In the genomic region with DNA sequence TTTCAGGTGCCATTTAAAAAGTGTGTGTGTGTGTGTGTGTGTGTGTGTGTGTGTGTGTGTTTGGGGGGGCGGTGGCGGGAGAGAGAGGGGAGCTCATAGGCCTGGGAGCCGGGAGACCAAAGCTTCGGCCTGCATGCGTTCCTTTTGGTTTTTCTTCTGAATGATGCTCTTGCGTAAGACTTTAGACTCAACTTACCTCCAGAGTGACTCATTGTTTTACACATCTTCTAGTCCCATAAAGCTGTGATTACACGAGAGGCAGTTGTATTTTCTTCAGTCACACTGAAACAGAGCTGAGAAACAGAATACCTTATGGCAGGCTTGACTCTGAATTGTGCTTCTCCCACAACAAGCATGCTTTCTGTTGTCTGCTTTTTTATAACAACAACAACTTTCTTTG, we compare ENCODE assay signal across 24 mouse cellular contexts. TPM values are rescaled to one million over a fixed set of nuclear protein-coding genes. Genes with fewer than 3 reads are reported as not detected.
DNase-seq lines count a peak whose midpoint lies in the region; ATAC-seq and TF ChIP-seq lines count a peak whose summit lies in the region.
"Had no signal": no experiment of that assay in that cellular context is flagged by ENCODE, and none has a peak within 500 bp of the region (broad histone marks: within the 10 kb centered on the region; RNA-seq: fewer than 3 reads in every experiment).

No protein-coding gene starts in this region.

- TF ChIP-seq CTCF in kidney, postnatal 0 days (IDR thresholded peaks at IDR 0.05; ENCODE audit: low read depth), result no peak

- no peak for ATAC-seq in kidney, postnatal 0 days (replicated peaks; ENCODE audit: low FRiP score, low read depth)
- no peak for ATAC-seq in kidney, embryonic 14.5 days (ENCODE audit: low FRiP score, low TSS enrichment)
- peak; percentile 31 for ATAC-seq in granulocyte monocyte progenitor cell, adult 5-6 weeks (replicated peaks; ENCODE audit: poor library complexity, severe bottlenecking)
- ATAC-seq in midbrain, embryonic 15.5 days (replicated peaks), result no peak
- ATAC-seq: hindbrain, embryonic 16.5 days; Patski had no signal

- H3K4me2 ChIP-seq in kidney, postnatal 0 days (ENCODE audit: low read length), result no peak overlapping the region
- no peak overlapping the region for H3K4me2 ChIP-seq in kidney, embryonic 14.5 days (replicated peaks; ENCODE audit: low read depth, low read length)
- H3K4me2 ChIP-seq in midbrain, embryonic 15.5 days, result no peak overlapping the region
- H3K4me2 ChIP-seq: embryonic facial prominence, embryonic 12.5 days; kidney, embryonic 15.5 days; lung, embryonic 14.5 days; neural tube, embryonic 13.5 days had no signal

- H3K4me3 ChIP-seq in kidney, postnatal 0 days (replicated peaks; ENCODE audit: low read depth, low read length), result no peak overlapping the region
- no peak overlapping the region for H3K4me3 ChIP-seq in kidney, embryonic 14.5 days (ENCODE audit: low read length)
- H3K4me3 ChIP-seq in midbrain, embryonic 15.5 days, result no peak overlapping the region
- H3K4me3 ChIP-seq: embryonic facial prominence, embryonic 12.5 days; heart, embryonic 13.5 days; kidney, embryonic 15.5 days; neural tube, embryonic 13.5 days had no signal

- 0 out of 2 replicates have a peak overlapping the region, but pooled peaks have one; percentile 6 for H3K27ac ChIP-seq in kidney, postnatal 0 days
- no peak overlapping the region for H3K27ac ChIP-seq in kidney, embryonic 14.5 days (ENCODE audit: low read depth, low read length)
- H3K27ac ChIP-seq in midbrain, embryonic 15.5 days, result no peak overlapping the region
- H3K27ac ChIP-seq: embryonic facial prominence, embryonic 12.5 days; kidney, embryonic 15.5 days; neural tube, embryonic 13.5 days had no signal

- WGBS in kidney, postnatal 0 days, result 87% methylated on average over 7 of the region's 7 CpGs
- 85% methylated on average over 7 of the region's 7 CpGs for WGBS in kidney, embryonic 14.5 days
- WGBS in midbrain, embryonic 15.5 days, result 88% methylated on average over 7 of the region's 7 CpGs

- peaks cover 12% of the 10 kb centered on the region; the same call in 1 of the 2 replicates for H3K4me1 ChIP-seq in kidney, postnatal 0 days (replicated peaks; ENCODE audit: insufficient read depth, low read length)
- H3K4me1 ChIP-seq in kidney, embryonic 14.5 days (ENCODE audit: control insufficient read depth, insufficient read depth, low read length), result peaks cover 23% of the 10 kb centered on the region
- peaks cover 12% of the 10 kb centered on the region for H3K4me1 ChIP-seq in midbrain, embryonic 15.5 days

- H3K36me3 ChIP-seq in kidney, postnatal 0 days (ENCODE audit: insufficient read depth, low read length), result no peaks in the 10 kb centered on the region
- peaks cover 23% of the 10 kb centered on the region; the same call in 1 of the 2 replicates for H3K36me3 ChIP-seq in kidney, embryonic 14.5 days (ENCODE audit: control insufficient read depth, insufficient read depth, low read length)
- 0 out of 2 replicates have a peak, but pooled peaks cover 2% of the 10 kb centered on the region for H3K36me3 ChIP-seq in splenic B cell, adult 2 months (ENCODE audit: control insufficient read depth, insufficient read depth, low read length, poor library complexity, severe bottlenecking)
- H3K36me3 ChIP-seq in midbrain, embryonic 15.5 days (replicated peaks), result no peaks in the 10 kb centered on the region

- no peaks in the 10 kb centered on the region for H3K27me3 ChIP-seq in kidney, postnatal 0 days (ENCODE audit: insufficient read depth, low read length)
- H3K27me3 ChIP-seq in kidney, embryonic 14.5 days (ENCODE audit: control insufficient read depth, insufficient read depth, low read length), result no peaks in the 10 kb centered on the region
- H3K27me3 ChIP-seq in splenic B cell, adult 2 months (ENCODE audit: control insufficient read depth, insufficient read depth, low read length, poor library complexity, severe bottlenecking), result no peaks in the 10 kb centered on the region
- no peaks in the 10 kb centered on the region for H3K27me3 ChIP-seq in midbrain, embryonic 15.5 days (replicated peaks)
- H3K27me3 ChIP-seq: embryonic facial prominence, embryonic 12.5 days; heart, embryonic 13.5 days; kidney, embryonic 15.5 days; neural tube, embryonic 13.5 days; Patski had no signal

- no peak overlapping the region for H3K9ac ChIP-seq in kidney, postnatal 0 days (ENCODE audit: low read depth, low read length)
- H3K9ac ChIP-seq in kidney, embryonic 14.5 days (ENCODE audit: low read depth, low read length), result no peak overlapping the region
- no peak overlapping the region for H3K9ac ChIP-seq in midbrain, embryonic 15.5 days
- H3K9ac ChIP-seq: embryonic facial prominence, embryonic 12.5 days; heart, embryonic 13.5 days; kidney, embryonic 15.5 days; lung, embryonic 14.5 days; neural tube, embryonic 13.5 days had no signal

- no peak for DNase-seq in kidney, postnatal 0 days (ENCODE audit: low spot score)
- DNase-seq in CD4-positive helper T cell, adult 2 months (ENCODE audit: low read depth, low spot score), result peak; percentile 52
- DNase-seq in splenic B cell, adult 2 months (ENCODE audit: low read depth, low spot score), result peak; percentile 20
- DNase-seq in urinary bladder, adult 18-20 months (ENCODE audit: low spot score in 2 of 2), result no peak
- DNase-seq: cerebellum, adult 18-20 months; gastrocnemius, postnatal 36 days; liver; lung, embryonic 14.5 days; right cerebral cortex, postnatal 4 days; thymus, postnatal 14 days had no signal

- no peaks in the 10 kb centered on the region for H3K9me3 ChIP-seq in kidney, postnatal 0 days (replicated peaks; ENCODE audit: low read length)
- H3K9me3 ChIP-seq in kidney, embryonic 14.5 days (ENCODE audit: control insufficient read depth, low read length), result no peaks in the 10 kb centered on the region
- H3K9me3 ChIP-seq in midbrain, embryonic 15.5 days, result no peaks in the 10 kb centered on the region
- H3K9me3 ChIP-seq: embryonic facial prominence, embryonic 12.5 days; heart, embryonic 13.5 days; kidney, embryonic 15.5 days; neural tube, embryonic 13.5 days had no signal

RNA-seq across cellular contexts. Expression of gene Snd1, which starts 12.0 kb away (rescaled TPM):
- 79.3 and 90.8 TPM in 2 replicates for polyA plus RNA-seq in kidney, postnatal 0 days (2015; fragmentation: Nextera tagmentation; extraction: Ambion mirVana)
- polyA plus RNA-seq in kidney, embryonic 14.5 days (2014; fragmentation: Nextera tagmentation; extraction: Ambion mirVana), result 64.1 and 127 TPM in 2 replicates
- total RNA-seq in granulocyte monocyte progenitor cell, adult 5-6 weeks (2014; fragmentation: Nextera tagmentation), result 115 and 139 TPM in 2 replicates
- 188 and 234 TPM in 2 replicates for total RNA-seq in granulocyte monocyte progenitor cell, adult 5-6 weeks (2017)
- polyA plus RNA-seq in midbrain, embryonic 15.5 days (2015; fragmentation: Nextera tagmentation; extraction: Ambion mirVana), result 79.7 and 82.0 TPM in 2 replicates

RNA-seq across cellular contexts. Expression of gene Pax4, which starts 37.8 kb away (rescaled TPM):
- not detected in 2 replicates for polyA plus RNA-seq in kidney, postnatal 0 days (2015; fragmentation: Nextera tagmentation; extraction: Ambion mirVana)
- not detected in 2 replicates for polyA plus RNA-seq in kidney, embryonic 14.5 days (2014; fragmentation: Nextera tagmentation; extraction: Ambion mirVana)
- total RNA-seq in granulocyte monocyte progenitor cell, adult 5-6 weeks (2014; fragmentation: Nextera tagmentation), result not detected in 2 replicates
- not detected in 2 replicates for total RNA-seq in granulocyte monocyte progenitor cell, adult 5-6 weeks (2017)
- polyA plus RNA-seq in midbrain, embryonic 15.5 days (2015; fragmentation: Nextera tagmentation; extraction: Ambion mirVana), result not detected in 2 replicates
- total RNA-seq: common myeloid progenitor, adult 5-6 weeks; gastrocnemius, postnatal 36 days; layer of hippocampus, adult 18-20 months; left cerebral cortex, postnatal 10 days; megakaryocyte-erythroid progenitor cell, adult 5-6 weeks had no signal
- polyA plus RNA-seq: embryonic facial prominence, embryonic 12.5 days; frontal cortex, adult 2 months; heart, embryonic 13.5 days; hindbrain, embryonic 16.5 days; kidney, embryonic 15.5 days; lung, embryonic 14.5 days; neural tube, embryonic 13.5 days; Patski had no signal

RNA-seq across cellular contexts. Expression of gene Gcc1, which starts 58.7 kb away (rescaled TPM):
- polyA plus RNA-seq in kidney, postnatal 0 days (2015; fragmentation: Nextera tagmentation; extraction: Ambion mirVana), result 8.8 and 9.5 TPM in 2 replicates
- 4.8 and 8.0 TPM in 2 replicates for polyA plus RNA-seq in kidney, embryonic 14.5 days (2014; fragmentation: Nextera tagmentation; extraction: Ambion mirVana)
- 7.0 TPM in 2 replicates for total RNA-seq in granulocyte monocyte progenitor cell, adult 5-6 weeks (2014; fragmentation: Nextera tagmentation)
- total RNA-seq in granulocyte monocyte progenitor cell, adult 5-6 weeks (2017), result 10.9 and 11.2 TPM in 2 replicates
- polyA plus RNA-seq in midbrain, embryonic 15.5 days (2015; fragmentation: Nextera tagmentation; extraction: Ambion mirVana), result 12.1 and 13.5 TPM in 2 replicates

RNA-seq across cellular contexts. Expression of gene Fscn3, which starts 59.3 kb away (rescaled TPM):
- not detected in 2 replicates for polyA plus RNA-seq in kidney, postnatal 0 days (2015; fragmentation: Nextera tagmentation; extraction: Ambion mirVana)
- not detected in 2 replicates for polyA plus RNA-seq in kidney, embryonic 14.5 days (2014; fragmentation: Nextera tagmentation; extraction: Ambion mirVana)
- total RNA-seq in granulocyte monocyte progenitor cell, adult 5-6 weeks (2014; fragmentation: Nextera tagmentation), result not detected in 2 replicates
- total RNA-seq in granulocyte monocyte progenitor cell, adult 5-6 weeks (2017), result not detected in 2 replicates
- not detected in 2 replicates for polyA plus RNA-seq in midbrain, embryonic 15.5 days (2015; fragmentation: Nextera tagmentation; extraction: Ambion mirVana)
- total RNA-seq: common myeloid progenitor, adult 5-6 weeks; gastrocnemius, postnatal 36 days; layer of hippocampus, adult 18-20 months had no signal
- polyA plus RNA-seq: embryonic facial prominence, embryonic 12.5 days; heart, embryonic 13.5 days; hindbrain, embryonic 16.5 days; lung, embryonic 14.5 days; neural tube, embryonic 13.5 days; Patski had no signal

Comparison
In these comparisons a context has a peak if more than half of its experiments do, and no peak if none do; other contexts are left out.
1. DNase-seq: peak in CD4-positive helper T cell, adult 2 months (single experiment) and splenic B cell, adult 2 months (single experiment); none in kidney, postnatal 0 days (single experiment) and urinary bladder, adult 18-20 months (0 of 2).